Mouse (Mus musculus) heart, adult 9 months (tissue): ENCODE measurements around the gene Mapk1ip1.

Source experiments
- DNase-seq, 2 experiments: peaks; one replicate each; pipeline ENCODE4 v3.0.0; 2022; ENCODE audit warnings: low spot score in 2 of 2

The Mapk1ip1 gene

GRCm38 (mm10) chr7:138840594-138841021, 5.5 kb downstream of the Mapk1ip1 start:
- DNase-seq = peak; percentile 42 to 78

GRCm38 (mm10) chr7:138835028-138835427, 11.0 kb downstream of the Mapk1ip1 start:
- no peak for DNase-seq

GRCm38 (mm10) chr7:138827812-138828211, 18.3 kb downstream of the Mapk1ip1 start:
- DNase-seq = peak in 1 of 2 experiments; percentile 24

GRCm38 (mm10) chr7:138824995-138825756, 20.9 kb downstream of the Mapk1ip1 start:
- no peak for DNase-seq

- no peak for DNase-seq
These were observed 21.6 kb downstream of the Mapk1ip1 start for GRCm38 (mm10) chr7:138824423-138824822.

DNA sequence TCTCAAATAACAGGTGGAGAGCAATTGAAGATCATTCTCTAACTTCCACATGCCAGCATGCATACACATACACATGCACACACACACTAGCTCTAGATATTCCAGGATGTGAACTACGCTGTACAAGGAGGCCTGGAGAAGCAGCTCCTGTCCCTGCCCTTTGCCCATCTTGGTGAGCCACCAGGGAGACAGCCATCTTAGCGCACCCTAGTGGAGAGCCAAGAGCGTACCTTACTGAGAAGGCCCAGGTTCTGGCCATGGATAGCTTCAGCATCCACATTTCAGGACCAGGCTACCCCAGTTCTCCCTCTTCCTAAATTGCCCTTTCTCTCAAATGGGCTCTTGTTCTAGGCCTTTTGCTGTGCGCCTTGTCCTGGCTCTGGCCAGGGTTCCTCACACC, 27.8 kb downstream of the Mapk1ip1 start:
- no peak for DNase-seq

- no peak for DNase-seq
These were observed 32.7 kb downstream of the Mapk1ip1 start for GRCm38 (mm10) chr7:138813213-138813875.

DNA sequence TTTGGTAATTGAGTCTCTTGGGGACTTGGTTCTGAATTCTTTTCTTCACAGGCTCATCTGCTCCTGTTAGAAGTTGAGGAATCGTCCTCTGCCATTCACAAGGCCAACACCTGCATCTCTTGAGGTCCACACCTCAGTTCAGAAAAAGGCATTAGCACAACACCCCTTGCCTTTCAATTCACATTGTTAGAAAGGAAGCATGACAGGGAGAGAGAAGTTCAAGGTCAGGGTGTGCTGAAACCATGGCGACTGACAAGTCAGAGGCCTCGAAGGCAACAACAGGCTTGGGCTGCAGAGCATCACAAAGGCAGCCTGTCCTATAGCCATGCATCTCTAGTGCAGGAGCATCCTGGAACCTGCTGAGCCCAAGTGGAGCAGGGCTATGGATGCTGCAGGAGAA, 38.9 kb downstream of the Mapk1ip1 start:
- no peak for DNase-seq

DNA sequence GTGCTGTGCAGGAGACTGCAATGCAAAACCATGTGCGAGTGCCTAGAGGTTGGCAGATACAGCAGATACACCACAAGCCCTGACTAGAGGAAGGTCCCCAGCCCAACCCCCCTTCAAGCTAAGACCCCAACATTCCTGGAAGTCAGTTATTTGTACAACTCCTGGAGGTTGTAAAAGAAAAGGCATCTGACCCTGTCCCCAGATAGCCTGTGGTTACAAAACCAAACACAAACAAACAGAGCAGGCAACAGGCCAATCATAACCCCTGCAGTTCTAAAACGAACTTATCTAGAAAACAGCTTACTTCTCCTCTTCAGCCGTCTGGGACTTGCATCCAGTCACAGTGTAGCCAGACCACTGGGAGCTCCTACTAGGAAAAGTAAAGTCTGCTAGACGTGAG, 42.7 kb downstream of the Mapk1ip1 start:
- DNase-seq = no peak

- no peak for DNase-seq
These were observed 58.0 kb downstream of the Mapk1ip1 start for GRCm38 (mm10) chr7:138788109-138788508.
